Mouse (Mus musculus): ENCODE results near the gene Trub1. TPM values are rescaled to one million over a fixed set of nuclear protein-coding genes. Genes with fewer than 3 reads are reported as not detected.

Trub1 gene
- polyA plus RNA-seq, 1 experiment = 6.9 TPM

DNA sequence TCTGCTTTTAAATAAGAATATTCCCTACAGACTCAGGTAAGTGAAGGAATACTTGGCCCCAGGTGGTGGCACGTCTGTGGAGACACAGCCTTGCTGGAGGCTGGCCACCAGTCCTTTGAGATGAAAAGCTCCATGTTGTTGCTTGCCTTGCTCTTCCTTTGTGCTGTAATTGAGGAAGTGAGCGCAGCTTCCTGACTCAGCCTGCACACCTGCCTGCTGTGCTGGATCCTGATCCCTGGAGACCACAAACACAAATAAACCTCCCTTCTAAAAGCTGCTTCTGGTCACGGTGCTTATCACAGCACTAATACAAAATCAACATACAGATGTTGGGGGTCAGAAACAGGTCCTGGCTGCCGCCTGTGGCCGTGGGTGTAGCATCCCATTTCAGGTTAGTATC lies 41.3 kb downstream of the Trub1 start:
- DNase-seq (ENCODE audit: low read depth) = no peak

DNA sequence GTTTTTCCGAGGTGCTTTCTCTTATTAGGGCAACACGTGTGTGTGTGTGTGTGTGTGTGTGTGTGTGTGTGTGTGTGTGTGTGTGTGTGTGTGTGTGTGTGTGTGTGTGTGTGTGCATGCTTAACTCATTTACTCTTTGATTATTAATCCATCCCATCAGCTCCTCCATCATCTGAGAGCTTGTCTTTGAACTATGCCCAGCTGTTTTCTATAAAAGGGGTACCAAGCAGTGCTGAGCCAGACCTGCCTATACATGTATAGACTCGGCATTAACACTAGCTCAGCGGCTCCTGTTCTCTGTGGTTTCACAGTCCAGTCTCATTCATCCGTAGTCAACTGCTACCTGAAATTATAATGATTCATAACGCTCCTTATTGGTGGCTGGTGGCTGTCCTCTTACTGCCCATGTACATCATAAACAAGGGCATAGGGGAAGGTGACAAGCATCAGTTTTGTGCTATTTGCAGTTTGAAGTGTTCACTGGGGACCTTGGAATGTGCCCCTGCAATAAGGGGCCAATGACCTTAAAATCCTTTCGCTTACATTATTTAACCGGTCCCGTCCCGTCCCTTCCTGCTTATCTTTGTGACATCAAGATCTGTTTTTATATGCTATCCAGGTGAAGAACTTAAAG lies 45.5 kb downstream of the Trub1 start:
- DNase-seq (ENCODE audit: low read depth) = no peak

DNA sequence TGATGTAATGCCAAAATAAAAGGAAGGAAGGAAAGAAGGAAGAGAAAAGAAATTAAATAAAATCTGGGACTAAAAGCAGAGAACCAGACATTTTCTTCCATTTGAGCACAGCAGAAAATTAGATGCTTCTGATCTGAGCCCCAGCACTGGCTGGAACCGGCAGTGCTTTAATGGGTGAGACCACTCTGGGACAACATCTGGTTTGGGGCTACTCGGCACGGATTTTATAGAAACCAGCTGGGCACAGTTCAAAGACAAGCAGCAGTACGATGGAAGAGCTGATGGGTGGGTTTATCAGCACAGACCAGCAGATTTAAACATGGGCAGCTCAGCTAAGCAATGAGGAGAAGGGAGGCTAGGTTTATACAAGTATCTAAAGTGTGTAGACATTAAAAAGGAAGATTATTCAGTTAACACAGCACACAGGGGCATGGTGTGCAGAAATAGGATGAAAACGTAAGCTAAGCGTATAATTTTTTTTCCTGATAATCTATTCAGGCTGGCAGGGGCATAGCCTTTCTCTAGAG lies 46.2 kb downstream of the Trub1 start:
- DNase-seq (ENCODE audit: low read depth) = no peak

DNA sequence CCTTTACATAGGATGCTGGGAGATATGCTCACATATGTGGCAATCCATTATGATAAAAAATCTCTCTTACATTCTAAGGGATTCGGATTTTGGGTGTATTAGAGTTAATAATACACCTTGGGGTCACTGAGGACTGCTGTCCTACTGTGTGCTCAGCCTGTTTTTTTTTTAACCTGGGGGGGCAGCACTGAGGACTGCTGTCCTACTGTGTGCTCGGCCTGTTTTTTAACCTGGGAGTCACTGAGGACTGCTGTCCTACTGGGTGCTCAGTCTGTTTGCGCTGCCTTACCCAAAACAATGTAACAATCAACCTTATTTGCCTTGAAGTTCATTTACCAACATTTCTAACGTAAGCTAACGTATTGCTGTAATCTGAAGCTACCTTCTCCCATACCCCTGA lies 47.5 kb downstream of the Trub1 start:
- DNase-seq (ENCODE audit: low read depth) = no peak

DNA sequence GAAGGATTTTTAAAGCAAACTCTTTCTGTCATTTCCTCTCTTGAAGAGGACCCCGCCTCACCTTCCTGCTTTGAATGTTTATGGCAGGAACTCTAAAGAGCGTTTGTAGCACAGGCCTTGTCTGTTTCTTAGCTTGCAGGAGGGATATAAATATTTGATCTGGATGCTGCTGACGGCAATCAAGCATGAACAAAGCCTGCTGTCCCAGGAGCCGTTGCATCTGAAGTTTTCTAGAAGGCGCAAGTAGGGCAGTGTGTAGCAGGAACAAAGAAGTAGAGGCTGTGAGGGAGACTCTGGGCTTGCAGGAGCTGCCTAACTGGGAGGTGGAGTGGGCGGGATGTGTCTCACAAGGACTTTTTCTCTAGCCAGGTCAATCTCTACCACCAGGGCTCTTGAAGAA lies 50.4 kb downstream of the Trub1 start:
- no peak for DNase-seq (ENCODE audit: low read depth)

DNA sequence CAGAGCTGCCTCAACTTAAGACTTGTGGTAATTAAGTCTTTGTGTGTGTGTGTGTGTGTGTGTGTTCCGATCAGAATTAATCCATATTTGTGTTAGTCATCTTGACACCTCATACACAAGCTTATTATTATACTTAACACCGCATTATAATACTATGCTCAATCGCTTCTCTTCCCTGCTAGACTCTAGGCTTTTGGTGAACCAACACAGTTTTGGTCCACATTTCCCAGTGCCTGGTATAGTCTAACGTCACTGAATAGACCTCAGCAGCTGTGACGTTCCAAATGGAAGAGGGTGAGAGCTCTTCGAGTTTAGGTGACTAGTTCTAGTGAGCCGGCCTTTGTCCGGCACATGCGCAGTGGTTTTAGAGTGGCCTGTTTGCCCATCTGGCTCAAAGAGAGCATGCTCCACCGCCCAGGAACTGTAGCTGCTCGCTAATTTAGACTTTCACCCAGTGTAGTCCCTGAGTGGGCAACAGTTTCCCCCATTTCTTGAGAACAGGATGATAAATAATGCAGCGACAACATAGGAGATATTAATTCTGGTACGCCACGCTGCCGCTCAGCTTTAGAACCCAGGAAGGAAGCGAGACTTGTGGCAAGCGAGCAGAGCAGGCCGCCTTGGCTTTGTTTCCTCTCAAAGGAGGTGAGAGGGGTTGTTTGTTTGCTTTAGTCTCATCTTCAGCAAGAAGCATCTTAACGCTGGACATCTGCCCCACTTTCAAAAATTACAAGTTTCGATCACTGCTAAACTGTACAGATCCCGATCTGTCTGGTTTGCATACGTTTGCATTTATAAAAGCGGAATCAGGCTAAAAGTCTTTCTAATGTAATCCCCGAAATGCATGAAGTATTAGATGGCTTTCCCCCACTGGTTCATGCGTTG lies 52.6 kb downstream of the Trub1 start:
- DNase-seq (ENCODE audit: low read depth) = no peak

DNA sequence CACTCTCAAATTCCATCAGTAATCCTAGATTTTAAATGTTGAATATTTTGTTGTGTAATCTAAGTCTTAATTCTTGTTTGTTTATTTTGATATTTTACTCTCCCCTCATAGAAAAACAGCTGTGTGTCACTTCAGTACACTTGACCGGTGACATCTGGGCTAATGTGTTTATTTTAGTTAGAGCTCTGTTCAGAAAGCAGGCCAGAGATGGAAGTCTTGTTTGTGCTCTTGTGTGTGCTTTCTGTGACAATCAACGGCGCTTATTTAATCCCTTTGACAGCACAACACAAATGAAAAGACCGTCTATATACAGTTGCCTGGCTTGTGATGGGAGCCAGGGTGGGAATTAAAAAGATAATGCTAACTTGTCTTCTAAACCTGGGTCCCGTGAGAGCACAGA lies 53.9 kb downstream of the Trub1 start:
- DNase-seq (ENCODE audit: low read depth) = no peak

DNA sequence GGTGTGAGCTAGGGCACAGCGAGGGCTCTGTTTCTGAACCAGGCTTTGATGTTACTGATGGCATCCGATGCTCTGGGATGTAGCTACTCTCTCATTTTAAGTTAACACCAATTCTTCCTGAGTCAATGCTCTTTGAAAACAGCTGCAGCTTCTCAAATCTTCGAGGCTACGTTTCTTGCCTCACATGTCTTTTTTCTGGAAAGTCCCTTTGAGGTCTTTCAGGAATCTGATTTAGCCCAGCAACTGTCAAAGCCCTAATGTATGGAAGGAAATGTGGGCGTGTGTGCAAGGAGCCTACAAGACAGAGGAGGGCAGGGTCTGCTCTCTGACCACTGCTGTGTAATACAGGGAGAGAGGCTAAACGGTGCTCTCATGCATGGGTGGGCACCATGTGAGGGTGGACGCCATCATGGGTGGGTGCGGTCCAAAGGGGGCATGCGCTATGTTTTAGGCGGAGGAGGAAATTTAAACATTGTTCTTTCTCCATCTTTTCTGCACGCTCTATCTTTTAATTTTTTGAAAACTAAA lies 55.6 kb downstream of the Trub1 start:
- no peak for DNase-seq (ENCODE audit: low read depth)

DNA sequence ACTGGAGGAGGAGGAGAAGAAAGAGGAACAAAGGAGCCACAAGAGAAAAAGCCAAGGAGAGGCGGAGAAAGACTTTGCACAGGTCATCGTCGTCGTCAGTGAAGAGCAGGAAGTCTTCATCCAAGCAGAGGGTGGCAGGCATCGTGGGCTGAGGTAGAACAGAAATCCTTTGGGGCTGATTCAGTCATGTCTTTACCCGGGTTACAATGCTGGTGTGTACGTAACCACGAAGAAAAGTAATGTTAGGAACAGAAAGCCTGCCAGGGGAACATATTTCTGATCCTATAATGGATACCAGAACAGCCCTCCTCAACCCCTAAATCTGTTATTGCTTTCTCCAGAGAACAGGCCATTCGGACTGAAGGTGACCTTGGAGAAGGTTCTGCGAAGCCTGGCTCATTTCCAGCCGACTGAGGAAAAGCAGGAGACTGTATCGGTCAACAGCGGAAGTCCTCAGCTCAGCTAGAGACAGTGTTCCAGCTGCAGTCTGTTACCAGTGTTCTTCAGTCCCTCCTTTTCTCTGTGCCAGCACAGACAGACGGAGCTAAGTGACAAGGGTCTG lies 57.1 kb downstream of the Trub1 start:
- DNase-seq (ENCODE audit: low read depth) = no peak

DNA sequence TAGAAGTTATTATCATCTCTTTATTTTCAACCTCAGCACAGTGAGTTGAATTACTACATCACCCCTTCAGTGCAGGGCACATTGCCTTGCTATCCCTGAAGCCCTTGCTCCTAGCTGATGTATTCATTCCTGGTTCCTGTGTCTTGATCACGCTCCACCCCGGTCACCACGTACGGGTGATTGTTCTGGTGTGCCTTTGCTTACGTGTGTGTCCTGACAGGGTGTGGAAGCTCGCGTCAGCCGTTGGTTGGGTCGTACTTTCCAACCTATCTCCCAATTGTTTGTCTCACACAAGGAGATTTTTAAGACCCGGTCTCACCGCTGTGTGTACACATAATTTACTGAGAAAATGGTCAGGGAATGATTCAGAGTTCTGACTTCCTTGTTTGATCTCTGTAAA lies 58.1 kb downstream of the Trub1 start:
- DNase-seq (ENCODE audit: low read depth) = no peak

DNA sequence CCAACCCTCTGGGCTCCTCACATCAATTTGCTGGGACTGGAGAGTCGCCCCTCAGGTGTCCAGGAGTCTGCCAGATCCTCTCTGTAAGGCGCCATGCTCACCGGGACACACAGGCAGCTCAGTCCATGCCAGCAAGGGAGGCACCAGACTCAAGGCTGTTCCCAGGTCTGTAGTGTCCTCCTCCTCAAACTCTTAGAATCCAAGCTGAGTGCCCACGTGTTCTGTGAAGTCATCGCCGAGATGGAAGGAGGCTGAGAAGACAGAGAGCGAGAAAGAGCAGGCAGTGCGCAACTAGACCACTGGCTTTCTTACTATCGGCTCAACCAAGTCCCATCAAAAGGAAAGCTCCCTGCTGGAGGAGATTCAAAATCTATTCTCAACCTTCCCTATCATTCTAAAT lies 60.4 kb downstream of the Trub1 start:
- no peak for DNase-seq (ENCODE audit: low read depth)

DNA sequence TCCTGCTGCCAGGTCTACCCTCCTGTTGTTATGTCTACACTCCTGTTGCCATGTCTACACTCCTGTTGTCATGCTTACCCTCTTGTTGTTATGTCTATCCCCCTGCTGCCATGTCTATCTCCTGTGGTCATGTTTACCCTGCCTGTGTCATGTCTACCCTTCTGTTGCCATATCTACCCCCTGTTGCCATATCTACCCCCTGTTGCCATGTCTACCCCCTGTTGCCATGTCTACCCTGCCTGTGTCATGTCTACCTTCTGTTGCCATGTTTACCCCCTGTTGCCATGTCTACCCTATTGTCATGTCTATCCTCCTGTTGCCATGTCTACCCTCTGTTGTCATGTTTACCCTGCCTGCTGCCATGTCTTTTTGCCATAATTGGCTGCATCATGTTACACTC lies 69.0 kb downstream of the Trub1 start:
- DNase-seq (ENCODE audit: low read depth) = no peak

DNA sequence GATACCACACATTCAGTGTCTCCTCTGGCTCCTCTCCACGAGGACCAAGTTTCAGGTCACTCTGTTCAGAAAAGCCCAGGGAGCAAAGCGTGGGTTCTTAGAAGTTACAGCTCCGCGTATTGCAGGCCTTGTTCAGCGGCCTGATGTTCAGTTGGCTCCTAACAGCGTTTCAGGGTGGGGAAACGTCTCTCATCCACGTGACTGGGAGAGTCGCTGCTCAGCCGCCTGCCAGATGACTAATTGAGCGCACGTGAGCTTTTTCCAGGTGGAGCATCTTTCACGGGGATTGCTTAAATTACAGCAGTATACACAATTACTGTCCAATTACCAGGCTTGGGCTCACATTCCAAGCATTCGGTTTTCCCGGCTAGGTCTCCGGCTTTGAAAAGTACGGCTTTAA lies 70.7 kb downstream of the Trub1 start:
- no peak for DNase-seq (ENCODE audit: low read depth)

DNA sequence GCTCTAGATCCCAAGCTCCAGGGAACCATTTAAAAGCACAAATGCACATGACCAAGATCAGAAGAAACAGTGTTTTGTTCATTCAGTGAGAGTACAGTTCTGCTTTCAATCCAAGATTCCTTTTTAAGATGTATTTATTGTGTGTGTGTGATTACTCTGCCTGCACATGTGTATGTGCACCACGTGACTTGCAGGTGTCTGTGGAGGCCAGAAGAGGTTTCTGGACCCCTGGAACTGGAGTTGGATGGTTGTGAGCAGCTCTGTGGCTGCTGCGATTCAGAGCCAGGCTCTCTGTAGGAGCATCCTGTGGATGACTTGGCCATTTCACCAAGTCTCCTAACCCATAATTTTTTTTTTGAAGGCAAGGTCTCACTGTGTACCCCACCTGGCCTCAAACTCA lies 73.0 kb downstream of the Trub1 start:
- no peak for DNase-seq (ENCODE audit: low read depth)

DNA sequence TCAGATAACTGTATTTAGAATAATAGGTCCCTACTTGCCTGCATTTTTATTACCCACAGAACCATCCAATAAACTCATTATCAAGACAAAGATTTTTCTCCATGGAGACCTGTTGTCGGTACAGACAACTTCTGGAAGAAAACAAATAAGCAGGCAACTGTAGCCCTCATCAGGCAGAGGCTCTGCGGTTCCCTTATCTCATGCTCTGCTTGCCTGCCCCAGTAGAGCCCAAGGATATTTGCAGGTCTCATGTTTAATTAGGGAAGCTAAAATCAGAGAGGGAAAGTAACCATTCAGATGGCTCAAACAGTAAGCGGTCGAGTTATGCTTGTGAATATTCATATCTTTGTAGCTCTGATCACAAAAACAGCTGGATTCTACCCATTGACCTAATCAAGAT lies 77.5 kb downstream of the Trub1 start:
- DNase-seq (ENCODE audit: low read depth) = no peak

DNA sequence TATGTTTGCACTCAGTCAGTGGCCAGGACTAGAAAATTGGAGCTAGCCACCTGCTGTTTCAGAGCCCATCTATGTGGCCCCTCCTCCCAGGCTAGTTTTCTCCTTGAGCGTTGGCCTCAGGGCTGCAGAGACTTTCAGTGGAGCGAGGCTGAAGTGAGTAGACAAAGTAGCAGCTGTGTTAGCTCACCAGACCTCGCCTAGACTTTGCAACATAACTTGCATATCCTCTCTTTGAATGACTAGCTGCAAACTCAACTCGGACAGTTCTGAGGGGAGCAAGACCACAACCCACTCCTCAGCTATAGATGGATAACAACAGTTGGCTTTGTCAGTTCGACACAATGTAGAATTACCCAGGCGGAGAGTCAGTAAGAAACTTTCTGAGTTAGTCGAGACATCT lies 81.5 kb downstream of the Trub1 start:
- no peak for DNase-seq (ENCODE audit: low read depth)

DNA sequence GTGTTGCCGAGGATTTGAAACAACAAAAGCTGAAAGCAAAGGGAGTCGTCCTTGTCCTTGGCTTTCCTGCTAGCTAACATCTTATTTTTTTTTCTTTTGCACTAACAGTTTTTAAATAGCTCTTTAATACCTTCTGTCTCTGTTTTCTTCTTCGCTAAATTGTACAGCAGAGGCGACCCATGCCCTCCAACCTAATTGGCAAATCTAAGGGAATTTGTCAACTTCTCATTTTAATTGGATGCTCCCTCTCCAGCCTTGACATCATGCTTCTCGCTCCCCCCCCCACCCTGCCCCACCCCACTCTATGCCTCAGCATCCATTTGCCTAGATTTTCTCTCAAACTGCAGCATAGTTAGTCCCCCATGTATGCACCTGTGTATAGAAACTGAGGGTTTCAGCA lies 83.8 kb downstream of the Trub1 start:
- no peak for DNase-seq (ENCODE audit: low read depth)

DNA sequence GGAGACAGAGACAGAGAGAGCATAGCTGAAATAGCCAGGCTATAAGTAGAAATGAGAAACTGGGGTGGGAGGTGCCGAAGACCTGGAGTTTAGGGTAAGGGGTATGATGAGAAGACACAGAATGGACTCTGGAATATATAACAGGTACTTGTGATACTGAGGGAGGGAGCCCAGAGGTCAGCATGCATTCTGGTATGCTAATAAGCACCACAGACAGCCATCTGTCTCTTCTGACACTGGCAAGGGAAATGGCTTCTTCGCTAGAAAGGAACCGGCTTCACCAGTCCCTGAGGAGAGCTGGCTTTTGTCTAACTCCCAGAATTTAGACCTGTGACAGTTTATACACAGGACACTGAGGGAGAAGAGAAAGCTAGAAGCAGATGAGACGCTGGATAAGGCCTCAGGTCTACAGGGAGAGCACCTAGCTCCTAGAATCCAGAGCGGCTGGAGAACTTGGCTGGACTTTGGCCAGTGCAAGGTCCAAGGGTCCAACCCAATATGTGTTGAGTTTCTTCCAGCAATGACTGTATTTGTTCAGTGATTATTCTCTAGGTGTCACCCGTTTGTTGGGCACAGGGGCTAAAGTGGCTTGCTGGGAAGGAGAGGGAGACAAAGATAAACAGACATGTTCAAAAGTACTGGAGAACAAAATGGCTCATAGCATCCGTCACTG lies 84.9 kb downstream of the Trub1 start:
- no peak for DNase-seq (ENCODE audit: low read depth)

DNA sequence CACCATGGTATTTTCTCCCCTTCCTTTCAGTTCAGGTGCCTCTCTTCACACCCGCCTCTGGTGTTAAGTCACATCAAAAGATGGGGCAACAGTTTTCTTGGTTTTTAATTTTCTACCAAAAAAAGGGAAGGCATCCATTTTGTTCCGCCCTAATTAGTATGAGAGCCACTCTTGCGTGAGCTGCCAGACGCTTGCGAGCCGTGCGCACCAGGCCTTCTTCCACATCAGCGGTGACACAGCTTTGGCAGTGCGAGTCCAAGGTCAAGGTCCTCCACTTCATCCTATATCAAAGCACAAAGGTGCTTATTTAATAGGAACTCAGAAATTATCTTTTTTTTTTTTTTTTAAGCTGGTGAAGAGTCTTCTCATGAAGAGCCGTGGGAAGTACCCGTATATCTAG lies 87.4 kb downstream of the Trub1 start:
- DNase-seq (ENCODE audit: low read depth) = no peak

All from gonadal fat pad, adult 2 months (tissue).